Mouse (Mus musculus): ENCODE measurements around the gene Rtn3.
"Not testable (repeated sequence)": the region's sequence is repeated elsewhere in the genome, so short reads cannot be mapped to it uniquely, and the experiment has no call there.

Rtn3 gene

GRCm38 (mm10) chr19:7482599-7483511 lies at the start of gene Rtn3:
Gene Rtn3, minus strand, starts transcription at chr19:7483281.
- peak; percentile 99 for DNase-seq

GRCm38 (mm10) chr19:7531906-7532305 lies 48.8 kb upstream of the Rtn3 start:
- DNase-seq = no peak

GRCm38 (mm10) chr19:7528639-7529428 lies 45.8 kb upstream of the Rtn3 start:
- DNase-seq = peak; percentile 74

GRCm38 (mm10) chr19:7524879-7525278 lies 41.8 kb upstream of the Rtn3 start:
- DNase-seq = no peak

GRCm38 (mm10) chr19:7523781-7524180 lies 40.7 kb upstream of the Rtn3 start:
- no peak for DNase-seq

GRCm38 (mm10) chr19:7523292-7523691 lies 40.2 kb upstream of the Rtn3 start:
- DNase-seq = peak; percentile 44

GRCm38 (mm10) chr19:7522856-7523255 lies 39.8 kb upstream of the Rtn3 start:
- DNase-seq = no peak

- no peak for DNase-seq
These were observed 38.5 kb upstream of the Rtn3 start for GRCm38 (mm10) chr19:7521619-7522018.

- DNase-seq = no peak
These were observed 33.4 kb upstream of the Rtn3 start for GRCm38 (mm10) chr19:7516437-7516836.

- no peak for DNase-seq
These were observed 24.9 kb upstream of the Rtn3 start for GRCm38 (mm10) chr19:7508026-7508425.

- no peak for DNase-seq
These were observed 23.2 kb upstream of the Rtn3 start for GRCm38 (mm10) chr19:7506321-7506720.

- DNase-seq = no peak
These were observed 19.4 kb upstream of the Rtn3 start for GRCm38 (mm10) chr19:7502432-7502831.

GRCm38 (mm10) chr19:7500701-7501100 lies 17.6 kb upstream of the Rtn3 start:
- DNase-seq = no peak

- DNase-seq = no peak
These were observed 15.7 kb upstream of the Rtn3 start for GRCm38 (mm10) chr19:7498816-7499215.

GRCm38 (mm10) chr19:7496070-7496469 lies 13.0 kb upstream of the Rtn3 start:
- not testable (repeated sequence) for DNase-seq

- DNase-seq = no peak
These were observed 12.3 kb upstream of the Rtn3 start for GRCm38 (mm10) chr19:7495221-7496038.

- DNase-seq = peak; percentile 96
These were observed 11.3 kb upstream of the Rtn3 start for GRCm38 (mm10) chr19:7494187-7495015.

GRCm38 (mm10) chr19:7493352-7494186 lies 10.5 kb upstream of the Rtn3 start, which contains the start of gene Atl3:
Gene Atl3, plus strand, starts transcription at chr19:7494040.
- DNase-seq = peak; percentile 16

GRCm38 (mm10) chr19:7492682-7493081 lies 9.6 kb upstream of the Rtn3 start:
- DNase-seq = no peak

- no peak for DNase-seq
These were observed 8.9 kb upstream of the Rtn3 start for GRCm38 (mm10) chr19:7491960-7492359.

- no peak for DNase-seq
These were observed 4.6 kb upstream of the Rtn3 start for GRCm38 (mm10) chr19:7487680-7488079.

Measured in kidney, postnatal 10 days (tissue).